Mouse (Mus musculus): ENCODE results near the gene A630023A22Rik. TPM values are rescaled to one million over a fixed set of nuclear protein-coding genes. Genes with fewer than 3 reads are reported as not detected.

A630023A22Rik gene
- total RNA-seq, 4 experiments from 2014 or later, result not detected

Other genes with a start within 250 kb of the A630023A22Rik start
- 1 to 10 TPM in 1 of 4 experiments, under 1 TPM in 3; 0.52 to 1.5 (median 0.78) TPM for gene Gdf10, start 179.2 kb downstream of the A630023A22Rik start, total RNA-seq (2022)
- under 1 TPM; 0.11 to 0.24 (median 0.20) TPM for gene Gdf2, start 161.7 kb downstream of the A630023A22Rik start, total RNA-seq (2022)
- gene Rbp3, start 148.8 kb downstream of the A630023A22Rik start, total RNA-seq (2022), result not detected
- gene Zfp488, start 124.0 kb downstream of the A630023A22Rik start, total RNA-seq (2022), result not detected
- gene Gm30083, start 87.6 kb downstream of the A630023A22Rik start, total RNA-seq (2022), result not detected
- not detected for gene Gm5460, start 86.0 kb downstream of the A630023A22Rik start, total RNA-seq (2022)
- not detected for gene Antxrl, start 50.0 kb downstream of the A630023A22Rik start, total RNA-seq (2022)
- gene Anxa8, start 16.8 kb downstream of the A630023A22Rik start, total RNA-seq (2022), result 1 to 10 TPM; 1.8 to 5.8 (median 3.6) TPM
- under 1 TPM; 0.09 to 0.28 (median 0.18) TPM for gene Npy4r, start 49.7 kb upstream of the A630023A22Rik start, total RNA-seq (2022)
- under 1 TPM; 0.08 to 0.29 (median 0.09) TPM for gene Gprin2, start 98.9 kb upstream of the A630023A22Rik start, total RNA-seq (2022)
- gene Syt15, start 116.8 kb upstream of the A630023A22Rik start, total RNA-seq (2022), result under 1 TPM; 0.47 to 0.66 (median 0.53) TPM
- 1 to 10 TPM; 6.3 to 8.8 (median 7.6) TPM for gene Shld2, start 207.7 kb upstream of the A630023A22Rik start, total RNA-seq (2022)
- gene Glud1, start 208.0 kb upstream of the A630023A22Rik start, total RNA-seq (2022), result 100 to 1,000 TPM; 137 to 163 (median 150) TPM

Measured in heart, adult 8-10 months (tissue).